Mouse (Mus musculus): Measurements from ENCODE around the gene Col7a1. TPM values are rescaled to one million over a fixed set of nuclear protein-coding genes. Genes with fewer than 3 reads are reported as not detected.

The Col7a1 gene
- 1 to 10 TPM; 6.2 to 8.1 TPM for total RNA-seq (2021)

DNA sequence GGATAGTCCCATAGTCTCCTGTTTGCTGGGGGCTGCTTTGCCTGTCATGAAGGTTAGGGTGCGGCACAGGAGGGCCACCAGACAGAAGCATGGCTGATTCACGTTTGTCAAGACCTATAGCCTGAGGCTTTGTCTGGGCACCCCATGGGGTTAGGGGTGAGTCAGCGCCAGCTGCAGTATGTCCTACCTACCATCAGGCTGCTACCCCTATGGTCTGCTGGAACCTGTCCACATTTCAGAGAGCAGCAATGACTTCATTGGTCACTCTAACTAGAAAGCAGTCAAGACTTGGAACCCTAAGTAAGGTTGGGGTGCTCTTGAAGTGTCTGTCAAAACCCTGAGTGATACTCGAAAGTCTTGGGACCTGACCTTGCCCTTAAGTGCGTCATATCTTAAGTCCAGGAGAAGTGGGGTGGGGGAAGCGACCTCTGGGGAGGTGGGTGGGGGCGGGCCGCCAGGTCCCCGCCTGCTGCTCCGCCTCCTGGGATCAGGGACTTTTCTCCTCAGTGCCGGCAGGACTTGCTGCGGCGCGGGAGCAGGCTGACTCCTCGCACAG lies at the start of gene Col7a1:
Gene Col7a1, plus strand, starts transcription at position 506 of the 556 bp plus-strand sequence.
- DNase-seq, result no peak
- intact Hi-C loops (cut with DNase I), result no loop called here

DNA sequence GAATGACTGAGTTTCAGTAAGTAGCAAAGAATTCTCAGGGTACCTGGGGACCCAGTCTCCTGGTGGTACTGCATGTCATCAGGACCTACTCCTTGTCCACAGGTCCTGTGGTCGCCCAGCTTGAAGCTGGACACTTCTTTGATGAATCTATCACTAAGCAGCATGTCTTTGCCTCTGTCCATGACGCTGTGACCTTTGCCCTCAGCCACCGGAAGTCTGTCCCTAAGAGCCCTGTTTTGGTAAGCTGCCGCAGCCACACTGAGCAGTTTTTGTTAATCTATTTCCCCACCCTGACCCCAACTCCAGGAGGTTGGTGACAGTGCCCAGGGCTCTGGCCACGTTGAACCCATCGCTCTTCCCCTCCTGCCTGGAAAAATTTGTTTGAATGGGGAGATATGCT lies 41.1 kb upstream of the Col7a1 start:
- DNase-seq, result no peak
- intact Hi-C loops (cut with DNase I), result no loop called here

DNA sequence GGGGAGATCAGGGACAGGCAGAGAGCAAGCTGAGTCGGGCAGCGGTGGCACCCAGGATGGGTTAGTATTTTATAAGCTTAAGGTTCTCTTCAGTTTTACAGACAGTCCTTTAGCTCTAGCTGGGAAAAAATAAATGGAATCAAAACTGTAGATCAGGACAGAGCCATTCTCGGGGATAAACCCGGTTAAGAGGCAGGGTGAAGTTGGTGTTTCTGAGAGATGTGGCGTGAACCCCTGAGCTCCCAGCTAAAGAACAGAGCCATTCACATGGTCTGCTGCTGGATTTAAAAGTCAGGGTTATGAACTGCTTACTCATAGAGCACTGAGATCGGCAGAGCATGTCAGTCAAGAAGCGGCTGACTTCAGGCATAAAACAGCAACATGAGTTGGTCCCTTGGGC lies 40.2 kb upstream of the Col7a1 start:
- DNase-seq, result no peak
- intact Hi-C loops (cut with DNase I), result no loop called here

DNA sequence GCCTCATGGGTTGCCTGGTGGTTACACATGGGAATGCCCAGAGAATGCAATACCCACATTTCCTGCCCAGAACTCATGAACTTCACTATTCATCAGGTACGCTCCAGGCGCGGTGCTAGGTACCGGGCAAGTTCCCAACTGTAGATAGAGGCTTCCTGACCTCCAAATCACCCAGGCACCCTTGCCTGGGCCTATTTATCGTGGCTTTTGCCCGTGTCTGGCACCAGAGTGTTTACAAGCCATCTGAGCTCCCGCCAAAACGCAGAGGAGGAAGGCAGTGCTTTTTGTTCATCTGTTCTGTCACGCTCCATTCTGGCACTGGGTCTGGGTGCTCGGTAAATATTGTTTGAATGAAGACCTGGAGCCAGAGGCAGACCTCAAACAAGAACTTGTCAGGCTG lies 39.8 kb upstream of the Col7a1 start:
- no peak for DNase-seq
- intact Hi-C loops (cut with DNase I), result no loop called here

DNA sequence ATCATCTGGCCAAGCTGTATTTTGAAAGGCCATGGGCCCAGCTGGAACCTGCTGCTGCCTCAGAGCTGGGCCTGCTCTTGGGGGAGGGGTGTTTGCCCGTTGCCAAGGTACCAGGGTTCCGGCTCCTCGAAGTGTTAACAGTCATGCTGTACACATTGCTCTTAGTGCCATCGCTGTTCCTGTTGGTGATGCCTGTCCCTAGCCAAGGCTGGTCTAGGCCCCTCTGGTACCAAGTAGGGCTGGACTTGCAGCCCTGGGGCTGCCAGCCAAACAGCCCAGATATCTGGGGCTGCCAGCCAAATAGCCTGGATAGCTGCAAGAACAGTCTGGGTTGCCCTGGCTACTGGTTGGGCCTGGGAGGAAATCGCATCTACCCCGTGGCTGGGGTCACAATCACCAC lies 38.9 kb upstream of the Col7a1 start, which contains the start of gene Tmem89:
Gene Tmem89, plus strand, starts transcription at position 129 of the 400 bp plus-strand sequence.
- DNase-seq, result peak; percentile 86
- intact Hi-C loops (cut with DNase I), result no loop called here

DNA sequence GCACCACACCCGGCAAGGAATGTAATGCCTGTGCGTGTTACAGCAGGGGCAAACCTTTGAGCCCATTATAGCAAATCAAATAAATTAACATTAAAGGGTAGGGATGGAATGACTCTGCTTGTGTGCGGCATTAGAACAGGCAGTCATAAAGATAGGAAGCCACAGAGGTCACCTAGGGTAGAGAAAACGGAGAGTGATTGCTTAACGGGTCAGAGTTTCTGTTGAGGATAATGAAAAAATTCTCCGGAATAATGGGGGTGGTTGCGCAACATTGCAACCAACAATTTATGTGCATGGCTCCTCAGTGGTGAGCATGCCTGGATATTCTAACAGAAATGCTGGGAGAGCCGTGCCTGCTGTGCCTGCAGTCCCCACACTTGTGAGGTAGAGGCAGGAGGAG lies 27.5 kb upstream of the Col7a1 start:
- no peak for DNase-seq
- intact Hi-C loops (cut with DNase I), result no loop called here

DNA sequence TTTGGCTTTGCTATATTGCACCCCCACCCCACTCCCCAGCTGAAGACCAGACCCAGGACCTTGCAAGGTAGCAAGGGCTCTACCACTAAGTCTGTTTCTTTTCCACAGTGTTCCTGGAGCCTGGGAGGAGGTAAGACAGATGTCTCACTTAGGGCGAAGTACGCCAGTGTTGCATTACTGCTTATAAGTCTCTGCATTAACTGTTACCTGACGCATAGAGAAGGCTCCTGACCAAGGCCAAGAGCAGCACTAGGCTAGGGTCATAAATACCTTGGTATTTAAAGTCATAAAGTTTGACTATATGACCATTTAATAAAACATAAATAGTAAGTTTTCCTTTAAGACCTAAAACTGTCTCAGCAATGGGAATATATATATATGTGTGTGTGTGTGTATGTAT lies 25.0 kb upstream of the Col7a1 start:
- DNase-seq, result no peak
- intact Hi-C loops (cut with DNase I), result no loop called here

DNA sequence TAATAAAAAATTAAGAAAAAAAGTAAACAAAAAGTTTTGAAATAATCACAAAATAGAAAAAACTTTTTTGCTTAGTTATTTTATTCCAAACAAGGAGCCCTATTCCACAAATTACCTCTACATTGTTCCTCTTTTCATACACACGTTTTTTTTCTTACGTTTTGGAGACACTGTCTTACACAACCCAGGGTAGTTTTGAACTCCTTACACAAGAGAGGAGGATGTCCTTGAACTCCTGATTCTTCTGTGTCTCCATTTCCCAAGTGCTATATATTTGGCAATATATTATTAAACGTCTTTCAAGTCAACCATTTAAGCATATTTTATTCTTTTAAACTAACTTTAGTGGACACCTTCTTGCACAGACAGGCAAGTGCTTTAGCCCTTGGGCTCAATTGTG lies 17.4 kb upstream of the Col7a1 start:
- intact Hi-C loops (cut with DNase I), result no loop called here
- no peak for DNase-seq

DNA sequence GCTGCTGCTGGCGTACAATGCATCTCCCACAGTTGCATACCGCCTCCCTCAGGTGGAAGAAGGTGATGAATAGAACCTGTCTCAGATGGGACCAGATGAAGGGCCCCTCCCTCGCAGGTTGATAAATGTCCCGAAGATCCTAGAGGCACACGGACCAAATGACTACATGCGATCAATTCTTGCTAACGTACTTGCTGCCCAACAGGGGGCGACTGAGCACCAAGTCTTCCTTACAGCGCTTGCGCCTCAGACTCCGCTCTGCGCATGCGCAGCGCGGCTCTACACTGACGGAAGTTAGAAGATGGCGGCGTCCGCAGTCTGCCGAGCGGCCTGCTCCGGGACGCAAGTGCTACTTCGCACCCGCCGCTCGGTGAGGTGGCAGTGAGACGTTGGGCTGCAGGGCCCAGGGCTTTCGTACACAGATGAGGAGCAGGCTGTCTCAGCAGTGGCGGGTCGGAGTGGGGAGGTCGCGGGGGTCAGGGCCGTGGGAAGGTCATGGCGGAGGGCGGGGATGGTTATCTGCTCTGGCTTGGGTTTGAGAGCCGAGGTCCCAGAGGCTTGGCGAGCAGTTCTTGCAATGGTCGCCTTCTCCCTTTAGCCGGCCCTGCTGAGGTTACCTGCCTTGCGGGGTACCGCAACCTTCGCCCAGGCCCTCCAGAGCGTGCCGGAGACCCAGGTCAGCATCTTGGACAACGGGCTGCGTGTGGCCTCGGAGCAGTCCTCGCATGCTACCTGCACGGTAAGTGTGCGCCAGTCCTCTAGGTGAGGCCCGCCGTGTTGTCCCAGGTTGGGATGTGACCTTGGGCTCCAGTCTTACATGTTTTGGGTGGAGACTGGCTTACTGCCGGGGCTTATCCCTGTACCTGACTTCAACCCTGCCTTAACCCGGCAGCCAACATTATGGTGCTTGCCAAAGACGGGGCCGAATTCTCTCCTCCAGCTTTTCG lies 16.7 kb upstream of the Col7a1 start, which contains the start of gene Uqcrc1:
Gene Uqcrc1, plus strand, starts transcription at position 216 of the 947 bp plus-strand sequence.
- DNase-seq, result peak; percentile 98
- intact Hi-C loops (cut with DNase I), result no loop called here

DNA sequence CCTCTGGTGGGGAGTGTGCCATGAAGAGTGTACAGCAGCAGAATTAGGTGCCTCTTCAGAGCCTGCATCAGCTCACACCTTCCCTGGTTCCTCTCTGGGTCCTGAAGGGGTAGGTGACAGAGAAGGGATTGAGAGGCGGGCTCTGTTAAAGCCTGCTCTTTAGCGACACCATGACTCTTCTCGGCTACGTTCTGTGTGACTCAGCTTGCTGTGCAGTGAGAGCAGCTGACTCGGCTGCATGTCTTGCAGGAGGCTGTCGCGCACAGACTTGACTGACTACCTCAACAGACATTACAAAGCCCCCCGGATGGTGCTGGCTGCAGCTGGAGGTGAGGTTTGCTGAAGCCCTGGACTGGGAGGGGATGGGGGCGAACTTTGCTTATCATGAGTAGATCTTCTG lies 8.3 kb upstream of the Col7a1 start:
- DNase-seq, result no peak
- intact Hi-C loops (cut with DNase I), result no loop called here

DNA sequence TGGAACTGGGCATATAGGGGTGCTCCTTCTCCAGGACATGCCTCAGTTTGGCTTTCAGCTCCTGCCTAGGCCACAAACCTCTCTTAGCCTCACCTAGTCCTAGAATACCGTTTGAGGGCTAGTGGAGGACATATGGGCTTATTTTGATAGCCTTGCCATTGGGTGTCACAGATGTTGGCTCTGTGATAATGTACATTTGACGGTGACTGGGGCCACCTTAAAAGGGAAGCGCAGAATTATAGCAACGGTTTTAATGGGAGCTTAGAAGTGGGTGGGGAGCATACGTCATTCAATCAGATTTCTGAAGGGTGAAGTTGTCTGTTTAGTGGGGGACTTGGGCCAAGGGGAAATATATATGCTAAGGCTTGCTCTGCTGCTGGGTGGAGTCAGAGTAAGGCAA lies 7.8 kb upstream of the Col7a1 start:
- intact Hi-C loops (cut with DNase I), result no loop called here
- DNase-seq, result no peak

DNA sequence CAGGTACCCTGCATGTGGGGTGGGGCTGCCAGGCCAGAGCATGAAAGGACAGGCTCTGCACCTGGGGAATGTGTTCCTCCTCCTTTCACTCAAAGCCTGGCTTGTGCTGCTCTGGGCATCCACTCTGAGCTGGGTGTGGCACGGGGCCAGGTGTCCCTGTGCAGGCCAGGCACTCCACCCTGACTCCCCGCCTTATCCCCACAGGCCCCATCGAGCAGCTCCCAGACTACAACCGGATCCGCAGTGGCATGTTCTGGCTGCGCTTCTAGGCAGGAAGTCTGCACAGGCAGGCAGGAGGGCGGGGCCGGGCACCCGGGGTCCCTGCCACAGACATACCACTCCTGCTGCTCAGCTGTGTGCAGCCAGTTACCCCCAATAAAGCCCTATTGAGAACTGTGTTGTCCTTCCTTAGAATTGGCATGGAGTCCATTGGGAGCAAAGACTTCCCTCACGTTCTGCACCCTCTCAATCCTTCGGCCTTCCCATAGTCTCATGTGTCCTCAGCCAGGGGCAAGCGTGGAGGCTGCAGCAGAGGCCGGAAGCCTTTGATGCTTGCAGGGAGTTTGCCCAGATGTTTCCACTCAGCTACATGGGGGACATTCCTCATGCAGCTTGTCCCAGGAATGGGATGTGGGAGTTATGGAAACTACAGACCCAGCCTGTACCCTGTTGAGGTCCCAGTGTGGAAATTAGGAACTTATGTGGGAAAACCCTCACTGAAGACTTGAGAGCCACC lies 4.0 kb upstream of the Col7a1 start:
- intact Hi-C loops (cut with DNase I), result no loop called here
- DNase-seq, result no peak

DNA sequence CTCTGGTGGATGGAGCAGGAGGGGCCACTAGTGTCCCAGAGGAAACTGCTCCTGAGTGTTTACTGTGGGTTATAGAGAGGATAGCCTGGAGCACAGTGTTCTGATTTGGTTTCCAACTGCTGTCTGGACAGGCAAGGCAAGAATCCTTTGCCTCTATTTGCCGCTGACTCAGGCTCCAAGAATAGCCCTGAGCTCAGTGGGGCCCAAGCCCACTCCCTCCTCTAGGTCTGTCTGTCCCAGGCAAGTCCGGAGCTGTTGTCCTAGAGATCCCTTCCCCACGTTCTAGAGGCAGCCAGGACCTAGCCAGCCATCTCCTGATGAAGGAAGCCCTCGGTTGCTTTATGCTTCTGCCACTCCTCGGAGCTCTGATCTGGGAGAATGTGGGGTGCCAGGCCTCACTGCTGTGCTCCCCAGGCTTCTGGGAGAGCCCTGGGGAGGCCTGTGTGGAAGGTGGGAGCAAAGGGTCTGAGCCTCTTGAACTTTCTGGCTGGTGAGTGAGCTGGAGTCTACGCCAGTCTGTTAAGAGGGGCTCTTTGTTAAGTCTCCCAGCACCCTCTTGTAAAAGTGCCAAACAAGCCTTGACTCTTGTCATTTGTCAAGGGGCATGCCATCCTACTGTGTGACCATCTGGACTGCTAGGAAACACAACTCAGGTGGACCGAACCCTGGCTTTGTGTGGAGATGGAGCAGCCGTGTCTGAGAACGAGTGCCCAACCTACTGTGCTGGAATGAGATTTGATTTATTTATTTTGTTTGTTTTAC lies 3.2 kb upstream of the Col7a1 start:
- intact Hi-C loops (cut with DNase I), result no loop called here
- DNase-seq, result no peak

DNA sequence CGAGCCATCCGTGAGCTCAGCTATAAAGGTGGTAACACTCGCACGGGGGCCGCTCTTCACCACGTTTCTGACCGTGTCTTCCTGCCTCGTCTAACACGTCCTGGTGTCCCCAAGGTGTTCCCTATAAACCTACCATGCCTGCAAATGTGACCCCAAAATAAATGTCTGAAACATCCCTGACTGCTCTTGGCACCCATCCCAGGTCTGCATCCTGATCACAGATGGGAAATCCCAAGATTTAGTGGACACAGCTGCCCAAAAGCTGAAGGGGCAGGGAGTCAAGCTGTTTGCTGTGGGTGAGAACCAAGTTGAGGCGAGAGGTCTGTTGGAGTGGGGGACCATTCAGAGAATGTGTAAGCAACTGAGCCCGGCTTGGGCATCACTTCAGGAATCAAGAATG lies 1.9 kb downstream of the Col7a1 start:
- DNase-seq, result no peak
- intact Hi-C loops (cut with DNase I), result no loop called here

DNA sequence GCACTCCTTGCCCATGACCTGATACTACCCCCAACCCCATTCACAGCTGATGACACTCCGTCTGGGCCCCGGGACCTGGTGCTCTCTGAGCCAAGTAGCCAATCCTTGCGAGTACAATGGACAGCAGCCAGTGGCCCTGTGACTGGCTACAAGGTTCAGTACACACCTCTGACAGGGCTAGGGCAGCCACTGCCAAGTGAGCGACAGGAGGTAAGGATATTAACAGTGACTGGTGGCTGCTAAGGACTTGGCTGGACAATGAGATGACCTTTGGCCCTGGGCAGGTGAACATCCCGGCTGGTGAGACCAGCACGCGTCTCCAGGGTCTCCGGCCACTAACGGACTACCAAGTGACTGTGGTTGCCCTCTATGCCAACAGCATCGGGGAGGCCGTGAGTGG lies 2.5 kb downstream of the Col7a1 start:
- no peak for DNase-seq
- intact Hi-C loops (cut with DNase I), result no loop called here

DNA sequence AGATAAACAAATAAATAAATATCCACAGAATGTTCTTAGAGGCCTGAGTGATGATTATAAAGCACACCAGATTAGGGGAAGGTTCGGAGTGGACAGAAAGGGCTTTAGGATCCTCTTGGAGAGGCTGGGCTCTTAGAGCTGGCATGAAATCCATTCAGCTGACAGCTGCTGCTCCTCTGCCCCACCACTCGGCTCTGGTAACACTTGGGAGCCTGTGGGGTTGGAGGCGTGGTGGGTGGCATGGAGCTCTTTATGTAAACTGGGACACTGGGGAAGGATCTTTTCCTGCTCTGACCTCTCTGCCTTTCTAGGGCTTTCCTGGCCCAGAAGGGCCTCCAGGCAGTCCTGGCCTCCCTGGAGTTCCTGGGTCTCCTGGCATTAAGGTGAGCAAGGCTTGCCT lies 10.2 kb downstream of the Col7a1 start:
- intact Hi-C loops (cut with DNase I), result no loop called here
- no peak for DNase-seq

DNA sequence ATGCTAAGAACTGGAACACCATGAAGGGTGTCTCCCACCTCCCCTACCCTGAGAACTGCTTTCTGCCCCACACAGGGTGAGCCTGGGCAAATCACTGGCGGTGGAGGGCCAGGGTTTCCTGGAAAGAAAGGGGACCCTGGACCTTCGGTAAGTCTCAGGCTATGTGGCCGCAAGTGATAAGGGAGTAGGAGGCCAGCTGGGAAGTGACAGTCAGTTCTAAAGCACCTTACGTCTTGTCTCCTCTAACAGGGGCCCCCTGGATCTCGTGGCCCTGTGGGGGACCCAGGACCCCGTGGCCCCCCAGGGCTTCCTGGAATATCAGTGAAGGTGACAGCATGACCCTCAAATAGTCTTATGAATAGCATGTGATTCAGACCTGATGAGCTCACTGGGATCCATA lies 11.0 kb downstream of the Col7a1 start:
- no peak for DNase-seq
- intact Hi-C loops (cut with DNase I), result no loop called here

DNA sequence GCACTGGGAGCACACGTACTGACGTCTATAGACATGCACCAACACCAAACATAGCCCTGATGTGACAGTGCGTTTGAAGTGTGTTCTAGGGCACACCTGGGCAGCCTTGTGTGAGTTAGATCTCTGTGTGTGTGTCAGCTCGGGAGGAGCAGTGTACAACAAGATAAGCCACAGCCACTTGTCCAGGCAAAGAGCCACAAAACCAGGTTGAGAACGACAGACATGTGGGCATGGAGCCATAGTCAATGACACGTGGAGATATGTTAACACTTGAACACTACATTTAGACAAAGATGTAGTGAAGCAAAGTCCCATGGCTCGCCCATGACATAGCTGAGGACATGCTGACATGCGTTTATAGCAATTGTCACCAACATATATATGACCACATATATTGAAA lies 17.2 kb downstream of the Col7a1 start:
- no peak for DNase-seq
- intact Hi-C loops (cut with DNase I), result no loop called here

DNA sequence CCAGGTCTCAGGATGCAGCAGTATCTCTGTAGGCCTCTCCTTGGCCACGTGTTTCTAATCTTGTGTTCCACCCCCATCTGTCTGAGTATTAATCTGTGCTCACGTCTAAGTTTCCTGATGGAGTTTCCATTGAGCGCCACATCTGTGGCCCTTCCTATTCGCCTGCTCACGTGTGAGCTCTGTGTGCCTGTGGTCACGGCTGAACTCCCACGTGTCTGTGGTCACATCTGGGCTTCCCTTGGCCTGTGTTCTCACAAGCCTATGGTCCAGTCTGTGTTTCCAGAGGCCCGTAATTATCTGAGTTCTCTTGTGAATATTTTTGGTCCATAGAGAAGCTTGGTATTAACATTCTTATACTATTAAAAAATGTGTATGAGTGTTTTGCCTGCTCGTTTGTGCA lies 23.1 kb downstream of the Col7a1 start:
- no peak for DNase-seq
- intact Hi-C loops (cut with DNase I), result no loop called here

DNA sequence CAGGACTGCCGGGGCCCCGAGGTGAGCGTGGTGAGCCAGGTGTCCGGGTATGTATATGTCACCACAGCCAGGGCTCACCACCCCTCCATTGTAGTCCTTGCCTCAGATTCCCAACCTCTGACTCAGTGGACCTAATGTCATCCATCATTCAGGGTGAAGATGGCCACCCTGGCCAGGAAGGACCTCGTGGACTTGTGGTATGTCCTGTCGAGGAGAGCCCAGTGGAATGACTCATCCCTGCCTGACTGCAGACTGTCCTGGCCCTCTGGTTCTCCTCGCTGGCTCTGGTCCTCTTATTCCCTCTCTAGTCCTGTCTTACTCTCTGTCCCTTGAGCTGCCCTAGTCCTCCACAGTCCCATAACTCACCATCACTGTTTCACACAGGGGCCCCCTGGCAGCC lies 24.6 kb downstream of the Col7a1 start:
- intact Hi-C loops (cut with DNase I), result no loop called here
- no peak for DNase-seq

DNA sequence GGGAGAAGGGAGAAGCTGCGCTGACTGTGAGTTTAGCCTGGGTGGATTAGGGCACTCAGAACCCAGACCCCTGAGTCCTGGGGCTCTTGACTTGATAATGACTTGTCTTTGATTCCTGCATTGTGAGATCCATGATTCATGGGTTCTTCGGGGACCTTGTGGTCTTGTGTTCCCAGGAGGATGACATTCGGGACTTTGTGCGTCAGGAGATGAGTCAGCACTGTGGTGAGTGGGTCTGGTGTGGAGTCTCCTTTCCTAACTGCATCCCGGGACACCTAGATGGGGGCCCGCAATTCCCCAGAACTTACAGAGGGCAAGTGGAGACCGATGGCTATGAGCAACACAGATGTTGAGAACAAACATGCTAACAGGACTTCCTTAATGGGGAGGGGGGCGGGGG lies 29.1 kb downstream of the Col7a1 start:
- DNase-seq, result no peak
- intact Hi-C loops (cut with DNase I), result no loop called here

Data from left cerebral cortex, postnatal 4 days (tissue).